Mouse (Mus musculus) hindbrain, embryonic 13.5 days (tissue): Measurements from ENCODE around the gene Gpr152. TPM values are rescaled to one million over a fixed set of nuclear protein-coding genes. Genes with fewer than 3 reads are reported as not detected.
A peak's percentile ranks its signal among the peaks of the same experiment; 100 is the strongest.

Source experiments
- ATAC-seq: fragments of 200-750 bp; cut with Nextera tagmentation; 2 replicates; pipeline ENCODE4 v1.8.0; 2017; ENCODE audit warnings: moderate TSS enrichment; ENCODE audit not compliant: low FRiP score
- H3K27ac ChIP-seq: fragments of 300-500 bp; sonication (generic); 2 replicates; pipeline ENCODE4 v1.5.1; 2015; ENCODE audit warnings: inconsistent platforms, mild to moderate bottlenecking, moderate library complexity
- H3K27me3 ChIP-seq: fragments of 300-500 bp; sonication (generic); 2 replicates; pipeline ENCODE4 v1.6.1; 2015; ENCODE audit warnings: mild to moderate bottlenecking, inconsistent platforms
- H3K36me3 ChIP-seq: fragments of 300-500 bp; sonication (generic); 2 replicates; pipeline ENCODE4 v1.6.1; 2015; ENCODE audit warnings: mild to moderate bottlenecking, inconsistent platforms
- H3K4me1 ChIP-seq: fragments of 300-500 bp; sonication (generic); replicated peaks from 2 replicates; pipeline ENCODE4 v1.6.1; 2015; ENCODE audit warnings: inconsistent platforms
- H3K4me2 ChIP-seq: fragments of 300-500 bp; sonication (generic); 2 replicates; pipeline ENCODE4 v1.6.1; 2015; ENCODE audit warnings: inconsistent platforms, mild to moderate bottlenecking, moderate library complexity
- H3K4me3 ChIP-seq: fragments of 300-500 bp; sonication (generic); 2 replicates; pipeline ENCODE4 v1.5.1; 2015; ENCODE audit warnings: mild to moderate bottlenecking, inconsistent platforms
- H3K9ac ChIP-seq: fragments of 300-500 bp; sonication (generic); 2 replicates; pipeline ENCODE4 v1.6.1; 2015; ENCODE audit warnings: mild to moderate bottlenecking, inconsistent platforms
- H3K9me3 ChIP-seq: fragments of 300-500 bp; sonication (generic); 2 replicates; pipeline ENCODE4 v1.6.1; 2016; ENCODE audit warnings: inconsistent platforms
- WGBS: fragments of 180-500 bp; shearing (Covaris S2); methylation state at CpG from one replicate; pipeline ENCODE4 v1.1.7; 2015; 5-methylcytosine and 5-hydroxymethylcytosine counted together
- polyA plus RNA-seq: library from polyadenylated mRNA; unstranded; fragments of >200 nt; fragmentation: Nextera tagmentation; extraction: Ambion mirVana; gene quantifications from 2 replicates; pipeline ENCODE4 v1.2.1, GENCODE M21; 2015

Gpr152 gene
- polyA plus RNA-seq, 1 experiment from 2014 or later, result not detected

DNA sequence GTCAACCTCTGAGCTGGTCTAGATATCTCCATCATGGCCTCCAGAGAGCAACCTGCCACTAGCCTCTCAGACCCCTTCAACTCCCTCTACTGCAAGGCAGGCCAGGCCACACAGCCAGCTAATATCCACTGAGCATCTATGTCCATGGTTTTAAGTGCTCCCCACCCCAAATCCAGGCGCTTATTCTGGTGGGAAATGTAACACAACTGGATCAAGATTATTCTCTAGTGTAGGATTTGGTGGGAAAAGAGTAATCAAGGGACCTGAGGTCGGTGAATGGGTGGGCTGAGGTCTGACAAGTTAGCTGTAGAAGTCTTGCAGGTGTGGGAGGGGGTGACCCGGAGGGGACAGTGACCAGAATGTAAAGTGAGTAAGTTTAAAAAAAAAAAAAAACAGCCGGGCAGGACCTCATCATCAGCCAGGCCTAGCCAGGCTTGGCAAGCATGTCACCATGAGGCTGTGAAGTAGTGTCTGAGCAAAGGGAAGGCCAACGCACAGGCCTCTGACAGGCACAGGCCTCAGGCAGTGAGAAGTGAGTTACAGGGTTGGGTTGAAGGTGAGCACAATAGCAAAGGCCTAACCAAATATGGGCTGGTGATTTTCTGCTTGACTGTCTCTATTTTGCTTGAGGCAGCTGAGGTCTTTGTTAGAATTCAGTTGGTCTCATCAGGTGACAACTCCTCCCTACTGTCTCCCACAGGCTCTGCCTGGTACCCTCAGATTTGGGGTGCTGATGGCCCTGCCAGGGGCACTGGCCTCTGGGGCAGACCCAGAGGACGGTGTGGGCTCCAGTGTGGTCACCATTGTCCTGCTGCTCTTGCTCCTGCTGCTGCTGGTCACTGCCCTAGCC, 15.9 kb downstream of the Gpr152 start:
- H3K27ac ChIP-seq, result peak overlapping the region; percentile 48; the same call in 1 of the 2 replicates
- 63% methylated on average over 6 of the region's 6 CpGs for WGBS

DNA sequence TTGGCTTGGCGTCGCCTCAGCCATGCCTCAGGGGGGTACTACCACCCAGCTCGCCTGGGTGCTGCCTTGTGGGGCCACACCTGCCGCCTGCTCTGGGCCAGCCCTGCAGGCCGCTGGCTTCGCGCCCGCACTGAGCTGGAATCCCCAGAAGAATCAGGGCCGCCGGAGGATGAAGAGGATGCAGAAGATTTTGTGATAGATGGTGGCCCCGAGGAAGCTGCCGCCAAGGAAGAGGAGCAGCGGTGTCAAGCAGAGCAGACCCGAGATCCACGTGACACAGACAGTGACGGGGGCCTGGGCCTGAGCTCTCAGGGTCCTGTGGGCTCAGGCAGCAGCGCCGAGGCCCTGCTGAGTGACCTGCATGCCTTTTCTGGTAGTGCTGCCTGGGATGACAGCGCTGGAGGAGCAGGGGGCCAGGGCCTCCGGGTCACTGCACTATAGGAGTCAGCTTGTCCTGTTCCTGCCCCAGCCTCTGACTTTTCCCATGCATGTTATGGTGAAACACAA, 16.5 kb downstream of the Gpr152 start:
- H3K4me3 ChIP-seq, result no peak overlapping the region
- H3K36me3 ChIP-seq, result peaks cover 80% of the 10 kb centered on the region
- 0 out of 2 replicates have a peak, but pooled peaks cover 6% of the 10 kb centered on the region for H3K4me1 ChIP-seq
- no peaks in the 10 kb centered on the region for H3K27me3 ChIP-seq
- H3K4me2 ChIP-seq, result no peak overlapping the region
- peak overlapping the region; percentile 48; the same call in 1 of the 2 replicates for H3K27ac ChIP-seq
- WGBS, result 63% methylated on average over 20 of the region's 20 CpGs
- 0 out of 2 replicates have a peak overlapping the region, but pooled peaks have one; percentile 24 for H3K9ac ChIP-seq
- no peaks in the 10 kb centered on the region for H3K9me3 ChIP-seq
- no peak for ATAC-seq

More for the DNA sequence above, 15.9 kb downstream of the Gpr152 start:
- no peak for ATAC-seq
- Histone ChIP-seq H3K9me3 (no peaks in the 10 kb centered on the region), H3K36me3 (peaks cover 81% of the 10 kb centered on the region), H3K27me3 (no peaks in the 10 kb centered on the region), H3K4me2 (no peak overlapping the region), H3K9ac (0 out of 2 replicates have a peak overlapping the region, but pooled peaks have one; percentile 24), H3K4me3 (no peak overlapping the region), H3K4me1 (peaks cover 4% of the 10 kb centered on the region; the same call in 1 of the 2 replicates)

DNA sequence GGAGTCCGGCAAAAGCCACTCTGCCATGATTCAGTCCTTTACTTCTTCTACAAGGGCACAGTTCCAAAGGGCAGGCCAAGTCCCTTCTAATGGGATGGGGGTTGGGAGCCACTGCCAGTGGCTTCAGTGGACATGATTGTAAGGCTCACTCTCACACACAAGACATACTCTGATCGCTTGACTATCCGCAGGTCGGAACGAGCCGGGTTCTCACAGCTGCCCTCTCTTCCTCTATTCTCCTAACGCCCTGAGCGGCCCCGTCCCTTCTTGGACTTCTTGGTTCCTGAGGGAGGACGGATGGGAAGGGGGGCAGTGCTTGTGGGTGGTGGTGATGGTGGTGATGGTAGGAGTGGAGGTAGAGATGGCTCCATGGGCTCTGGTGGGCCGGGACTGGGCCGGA, 17.2 kb downstream of the Gpr152 start:
- WGBS, result 86% methylated on average over 12 of the region's 12 CpGs
- no peaks in the 10 kb centered on the region for H3K27me3 ChIP-seq

DNA sequence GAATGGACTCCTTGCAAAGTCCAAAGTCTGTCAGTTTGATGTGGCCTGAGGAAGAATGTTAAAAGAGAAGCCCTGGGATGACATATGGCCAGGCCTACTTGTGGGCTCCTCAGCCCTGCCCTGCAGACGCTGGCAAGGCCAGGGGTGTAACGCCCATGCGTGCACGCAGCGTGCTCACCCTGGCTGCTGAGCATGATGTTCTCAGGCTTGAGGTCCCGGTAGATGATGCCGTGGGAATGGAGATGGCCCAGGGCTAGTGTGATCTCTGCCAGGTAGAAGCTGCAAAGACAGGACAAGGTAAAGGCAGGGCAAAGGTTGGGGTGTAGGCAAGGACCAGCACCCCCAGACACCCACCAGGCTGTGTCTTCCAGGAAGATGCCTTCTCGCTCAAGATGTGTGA, 19.5 kb downstream of the Gpr152 start:
- no peaks in the 10 kb centered on the region for H3K9me3 ChIP-seq
- no peak for ATAC-seq
- H3K9ac ChIP-seq, result no peak overlapping the region
- 96% methylated on average over 8 of the region's 8 CpGs for WGBS
- no peak overlapping the region for H3K27ac ChIP-seq
- no peak overlapping the region for H3K4me3 ChIP-seq
- peaks cover 64% of the 10 kb centered on the region for H3K36me3 ChIP-seq
- no peaks in the 10 kb centered on the region for H3K27me3 ChIP-seq
- H3K4me1 ChIP-seq, result peaks cover 26% of the 10 kb centered on the region
- no peak overlapping the region for H3K4me2 ChIP-seq

More for the DNA sequence above, 17.2 kb downstream of the Gpr152 start:
- Histone ChIP-seq H3K9me3 (no peaks in the 10 kb centered on the region), H3K4me2 (no peak overlapping the region), H3K4me1 (peaks cover 8% of the 10 kb centered on the region; the same call in 1 of the 2 replicates), H3K4me3 (no peak overlapping the region), H3K27ac (no peak overlapping the region), H3K36me3 (peaks cover 82% of the 10 kb centered on the region), H3K9ac (no peak overlapping the region)
- ATAC-seq, result no peak

DNA sequence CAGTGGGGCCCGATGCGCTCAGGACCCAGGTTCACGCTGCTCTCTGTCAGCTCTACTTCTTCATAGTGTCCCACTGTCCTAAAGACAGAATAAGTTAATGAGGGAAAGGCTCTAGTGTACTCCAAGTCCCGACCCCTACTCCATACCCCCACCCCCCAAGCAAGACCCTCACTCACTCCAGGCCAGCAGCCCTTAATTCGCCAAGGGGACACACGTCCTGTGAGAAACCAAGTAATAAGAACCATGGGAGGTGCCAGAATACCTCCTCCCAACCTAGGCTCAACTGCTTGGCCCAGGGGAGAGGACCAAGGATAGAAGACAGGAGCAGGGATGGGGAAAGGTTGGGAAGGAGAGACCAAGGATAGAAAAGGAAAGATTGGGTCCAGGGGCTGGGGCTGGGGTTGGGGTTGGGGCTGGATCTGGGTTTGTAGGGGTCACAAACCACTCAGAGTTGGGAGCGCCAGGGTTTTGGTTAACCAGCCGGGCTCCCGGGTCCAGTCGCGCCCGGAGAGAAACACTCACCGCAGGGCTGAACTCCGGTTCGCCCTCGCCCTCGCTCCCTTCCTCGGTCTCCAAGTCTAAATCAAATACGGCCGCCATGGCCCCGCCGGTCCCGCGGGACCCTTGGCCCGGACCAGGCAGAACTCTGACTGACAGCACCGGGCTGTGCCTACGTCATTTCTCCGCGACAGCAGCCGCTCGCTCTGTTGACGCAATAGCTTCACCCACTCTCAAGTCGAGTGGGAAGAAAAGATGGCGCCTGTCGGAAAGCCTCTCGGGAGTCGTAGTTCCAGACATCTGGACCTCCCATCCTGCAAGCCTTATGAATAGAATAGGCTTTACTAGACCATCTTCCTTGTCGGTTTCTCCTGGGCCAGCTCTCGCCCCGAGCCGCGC, 23.3 kb downstream of the Gpr152 start, which contains the start of gene Rps6kb2:
Rps6kb2 (minus strand) TSS at position 709 of the 897 bp plus-strand sequence.
- H3K27me3 ChIP-seq, result no peaks in the 10 kb centered on the region
- WGBS, result 7% methylated on average over 42 of the region's 42 CpGs
- H3K9me3 ChIP-seq, result no peaks in the 10 kb centered on the region
- peak within 1 kb of the TSS; percentile 66 for H3K4me3 ChIP-seq
- H3K36me3 ChIP-seq, result peaks cover 37% of the 10 kb centered on the region
- H3K9ac ChIP-seq, result peak within 1 kb of the TSS; percentile 79
- peak within 1 kb of the TSS; percentile 97 for H3K4me2 ChIP-seq
- peak within 1 kb of the TSS; percentile 91 for H3K27ac ChIP-seq
- ATAC-seq, result peak; percentile 90
- H3K4me1 ChIP-seq, result peaks cover 27% of the 10 kb centered on the region

DNA sequence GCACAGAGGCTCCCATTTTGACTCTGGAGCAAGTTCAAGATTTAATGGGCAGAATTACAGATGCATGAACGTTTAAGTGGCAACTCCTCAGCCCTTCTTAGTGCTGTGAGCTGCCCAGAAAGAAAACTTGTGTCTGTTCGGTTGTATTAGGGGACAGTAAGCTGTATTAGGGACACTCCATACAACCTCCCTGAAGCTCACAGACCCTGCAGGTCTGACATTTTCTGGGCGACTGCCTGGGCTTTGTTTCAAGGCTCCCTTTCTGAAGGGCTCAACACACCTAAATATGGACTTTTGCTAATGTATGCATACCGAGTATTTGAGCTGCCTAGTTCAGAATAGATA, 23.9 kb downstream of the Gpr152 start:
- WGBS, result 40% methylated on average over 4 of the region's 4 CpGs
- H3K4me3 ChIP-seq, result peak overlapping the region; percentile 66
- peak overlapping the region; percentile 97 for H3K4me2 ChIP-seq

DNA sequence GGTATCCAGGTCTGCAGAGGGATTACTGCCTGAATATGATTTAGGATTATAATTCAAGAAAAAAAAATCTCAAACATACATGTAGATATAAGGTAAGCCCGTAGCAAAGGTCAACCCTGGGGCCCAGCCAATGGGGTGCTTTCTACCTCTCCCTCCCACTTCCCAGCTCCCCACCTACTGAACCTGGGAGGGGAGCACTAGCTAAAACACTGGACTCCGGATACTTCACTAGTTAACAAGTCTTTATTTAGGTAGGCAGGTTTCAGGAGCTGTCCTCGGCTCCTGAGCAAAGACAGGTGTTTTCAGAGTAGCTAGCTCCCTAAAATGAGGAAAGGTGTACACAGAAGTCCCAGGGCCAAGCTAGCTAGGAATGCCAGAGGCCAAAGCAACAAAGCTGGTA, 24.5 kb downstream of the Gpr152 start:
- Histone ChIP-seq H3K4me3 (no peak overlapping the region), H3K27ac (peak overlapping the region; percentile 91; the same call in 1 of the 2 replicates), H3K4me2 (peak overlapping the region; percentile 97; the same call in 1 of the 2 replicates), H3K9me3 (no peaks in the 10 kb centered on the region), H3K4me1 (peaks cover 29% of the 10 kb centered on the region), H3K27me3 (no peaks in the 10 kb centered on the region), H3K9ac (peak overlapping the region; percentile 79; the same call in 1 of the 2 replicates), H3K36me3 (peaks cover 25% of the 10 kb centered on the region)
- 85% methylated on average over 3 of the region's 3 CpGs for WGBS
- ATAC-seq, result no peak

More for the DNA sequence above, 23.9 kb downstream of the Gpr152 start:
- H3K27me3 ChIP-seq, result no peaks in the 10 kb centered on the region
- H3K27ac ChIP-seq, result peak overlapping the region; percentile 91
- peak overlapping the region; percentile 79 for H3K9ac ChIP-seq
- no peaks in the 10 kb centered on the region for H3K9me3 ChIP-seq
- peaks cover 30% of the 10 kb centered on the region for H3K36me3 ChIP-seq
- ATAC-seq, result peak; percentile 37
- peaks cover 29% of the 10 kb centered on the region for H3K4me1 ChIP-seq

- Histone ChIP-seq H3K27ac (no peak overlapping the region; the same call in 1 of the 2 replicates), H3K27me3 (no peaks in the 10 kb centered on the region), H3K4me2 (no peak overlapping the region), H3K9ac (peak overlapping the region; percentile 55; the same call in 1 of the 2 replicates), H3K36me3 (peaks cover 18% of the 10 kb centered on the region), H3K4me3 (no peak overlapping the region), H3K4me1 (peaks cover 31% of the 10 kb centered on the region), H3K9me3 (no peaks in the 10 kb centered on the region)
- no peak for ATAC-seq
- WGBS, result 84% methylated on average over 2 of the region's 2 CpGs
Measured at GRCm38 (mm10) chr19:4164721-4165120, 25.1 kb downstream of the Gpr152 start.

DNA sequence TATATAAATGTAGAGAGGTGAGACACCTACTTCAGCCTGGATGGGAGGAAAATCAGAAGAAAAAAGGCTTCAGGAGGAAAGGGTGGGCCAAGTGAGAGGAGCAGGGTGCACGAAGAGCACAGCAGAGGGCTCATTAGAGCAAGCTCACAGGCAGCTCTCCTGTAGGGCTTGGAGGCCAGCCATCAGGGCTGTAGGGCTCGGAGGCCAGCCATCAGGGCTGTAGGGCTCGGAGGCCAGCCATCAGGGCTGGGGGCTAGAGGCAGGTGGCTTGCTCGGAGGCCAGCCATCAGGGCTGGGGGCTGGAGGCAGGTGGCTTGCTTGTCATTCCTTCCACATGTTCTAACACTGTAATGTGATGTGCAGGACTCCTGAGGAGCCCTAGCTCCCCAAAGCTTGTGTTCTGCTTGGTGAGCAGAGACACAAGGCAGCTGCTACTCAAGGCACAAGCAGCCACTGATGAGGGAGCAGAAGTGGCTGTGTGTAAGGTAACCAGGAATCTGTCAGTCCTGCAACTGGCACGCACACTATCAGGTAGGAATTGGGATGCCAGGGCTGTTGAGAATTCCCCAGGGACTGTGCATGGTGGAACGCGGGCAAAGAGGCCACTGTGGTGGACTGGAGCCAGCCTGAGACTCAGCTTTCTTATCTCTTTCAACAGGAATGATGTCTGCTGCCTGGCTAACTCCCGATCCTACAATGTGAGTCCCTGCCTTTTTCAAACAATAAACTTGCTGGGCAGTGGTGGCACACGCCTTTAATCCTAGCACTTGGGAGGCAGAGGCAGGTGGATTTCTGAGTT, 27.3 kb downstream of the Gpr152 start:
- Histone ChIP-seq H3K27me3 (no peaks in the 10 kb centered on the region), H3K36me3 (no peaks in the 10 kb centered on the region), H3K4me2 (no peak overlapping the region), H3K9ac (peak overlapping the region; percentile 49), H3K4me3 (no peak overlapping the region), H3K27ac (no peak overlapping the region), H3K9me3 (no peaks in the 10 kb centered on the region), H3K4me1 (peaks cover 38% of the 10 kb centered on the region)
- no peak for ATAC-seq
- 82% methylated on average over 9 of the region's 9 CpGs for WGBS

GRCm38 (mm10) chr19:4169378-4169784, 29.8 kb downstream of the Gpr152 start:
- under 1% methylated on average over 43 of the region's 43 CpGs for WGBS
- no peaks in the 10 kb centered on the region for H3K27me3 ChIP-seq
- H3K36me3 ChIP-seq, result no peaks in the 10 kb centered on the region
- peak overlapping the region; percentile 94 for H3K27ac ChIP-seq
- peak overlapping the region; percentile 42 for H3K4me3 ChIP-seq
- peaks cover 18% of the 10 kb centered on the region for H3K4me1 ChIP-seq
- peak overlapping the region; percentile 78 for H3K4me2 ChIP-seq
- no peaks in the 10 kb centered on the region for H3K9me3 ChIP-seq
- H3K9ac ChIP-seq, result peak overlapping the region; percentile 81
- peak; percentile 93 for ATAC-seq

DNA sequence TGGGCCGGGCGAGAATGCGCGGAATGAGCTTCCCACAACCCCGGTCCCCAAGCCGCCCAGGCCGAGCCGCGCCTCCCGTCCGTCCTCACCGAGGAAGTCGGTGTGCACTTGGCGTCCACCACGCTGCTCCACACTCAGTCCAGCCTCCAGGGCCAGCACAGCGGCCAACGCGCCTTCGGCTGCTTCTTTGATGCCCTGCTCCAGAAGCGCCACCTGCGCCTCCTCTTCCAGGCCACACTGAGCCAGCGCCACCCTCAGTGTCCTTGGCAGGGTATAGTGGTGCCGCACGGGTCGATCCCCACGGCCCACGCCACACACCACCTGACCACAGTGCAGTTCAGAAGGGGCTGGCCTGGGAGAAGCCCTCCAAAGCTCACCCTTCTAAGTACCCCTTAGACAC, 30.2 kb downstream of the Gpr152 start:
- peak overlapping the region; percentile 78 for H3K4me2 ChIP-seq
- 6% methylated on average over 27 of the region's 27 CpGs for WGBS
- H3K36me3 ChIP-seq, result no peaks in the 10 kb centered on the region
- peak overlapping the region; percentile 94 for H3K27ac ChIP-seq
- 0 out of 2 replicates have a peak, but pooled peaks cover 2% of the 10 kb centered on the region for H3K27me3 ChIP-seq
- H3K9me3 ChIP-seq, result no peaks in the 10 kb centered on the region
- H3K4me3 ChIP-seq, result peak overlapping the region; percentile 42
- peak; percentile 61 for ATAC-seq
- peak overlapping the region; percentile 81 for H3K9ac ChIP-seq
- H3K4me1 ChIP-seq, result peaks cover 18% of the 10 kb centered on the region
